Mouse (Mus musculus) ovary, postnatal 36 days (tissue): ENCODE results near the gene Gm8332.
"Not testable (repeated sequence)": the region's sequence is repeated elsewhere in the genome, so short reads cannot be mapped to it uniquely, and the experiment has no call there.

Experiments
- DNase-seq: peaks from one replicate; pipeline ENCODE4 v3.0.0; 2022; ENCODE audit warnings: low spot score, mixed read lengths

Gene Gm8332

DNA sequence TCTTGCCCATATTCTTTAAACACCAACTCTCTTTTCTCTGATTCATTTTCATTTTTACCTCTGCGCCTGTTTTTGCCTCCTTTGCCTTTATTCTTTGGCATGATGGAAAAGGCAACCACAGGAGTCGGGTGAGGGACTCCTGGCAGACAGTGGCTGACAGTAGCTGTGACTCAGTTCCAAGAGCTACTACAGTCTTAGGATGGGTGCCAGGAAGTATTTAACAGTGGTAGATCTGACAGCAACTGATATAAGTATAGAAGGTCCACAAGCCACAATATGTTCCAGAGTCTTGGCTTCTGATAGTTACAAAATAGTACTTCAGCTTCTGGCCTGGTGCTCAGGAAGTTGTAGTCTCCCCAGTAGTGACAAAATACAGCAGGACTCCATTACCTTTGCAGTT, at the start of gene Gm8332:
Gene Gm8332, minus strand, starts transcription at position 101 of the 400 bp plus-strand sequence.
- DNase-seq: not testable (repeated sequence)

DNA sequence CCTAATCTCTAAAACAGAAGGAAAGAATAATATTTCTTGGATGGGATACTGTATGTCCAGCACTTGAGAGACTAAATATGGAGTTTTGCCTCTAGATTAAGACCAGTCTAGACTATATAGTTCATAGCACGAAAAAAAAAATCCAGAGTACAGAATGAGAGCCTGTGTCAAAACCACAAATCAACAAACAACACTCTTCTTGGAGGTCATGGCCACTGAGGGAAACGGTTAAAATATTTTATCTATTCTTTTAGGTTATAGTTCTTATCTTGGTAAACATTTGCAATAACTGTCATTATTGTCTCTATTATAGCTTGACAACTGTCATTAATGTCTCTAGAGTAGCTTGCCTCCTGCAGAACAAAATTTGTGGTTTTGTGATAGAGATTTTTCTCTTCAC, 47.3 kb upstream of the Gm8332 start:
- not testable (repeated sequence) for DNase-seq

DNA sequence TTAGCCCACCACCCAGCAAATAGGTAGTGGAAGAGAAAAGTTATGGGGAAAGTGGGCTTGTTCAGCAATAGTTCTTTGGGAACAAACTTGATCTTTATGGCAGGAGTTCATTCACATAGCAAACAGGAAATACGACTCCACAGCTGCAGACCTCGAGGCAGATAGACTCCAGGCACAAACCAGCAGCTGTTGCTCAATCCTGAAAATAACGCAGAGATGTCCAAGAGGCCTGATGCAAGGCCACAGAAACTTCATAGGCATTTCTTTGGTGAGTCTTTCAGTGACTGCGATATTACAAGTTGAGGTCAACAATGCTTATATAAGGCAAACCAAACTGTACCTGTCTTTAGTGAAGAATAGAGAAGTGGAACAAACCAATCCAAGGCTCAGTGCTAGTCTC, 43.2 kb upstream of the Gm8332 start:
- not testable (repeated sequence) for DNase-seq

DNA sequence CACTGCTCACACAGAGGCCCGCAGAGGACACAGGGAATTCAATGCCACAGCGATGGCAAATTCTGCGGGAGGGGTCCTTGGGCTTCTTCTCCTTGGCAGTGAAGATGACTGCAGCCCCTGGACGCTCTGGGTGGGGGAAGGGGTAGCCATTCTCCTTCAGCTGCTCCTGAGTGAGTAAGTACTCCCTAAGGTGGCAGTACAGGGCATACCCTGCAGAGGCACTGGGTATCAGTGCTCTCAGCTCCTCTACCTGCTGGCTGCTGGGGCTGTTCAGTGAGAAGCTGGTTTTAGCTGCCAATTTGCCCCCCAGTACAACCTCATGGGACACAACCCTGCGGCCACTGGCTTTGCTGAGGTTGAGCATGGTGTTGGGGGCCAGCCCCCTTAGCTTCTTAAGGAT, 35.3 kb upstream of the Gm8332 start:
- DNase-seq: not testable (repeated sequence)

DNA sequence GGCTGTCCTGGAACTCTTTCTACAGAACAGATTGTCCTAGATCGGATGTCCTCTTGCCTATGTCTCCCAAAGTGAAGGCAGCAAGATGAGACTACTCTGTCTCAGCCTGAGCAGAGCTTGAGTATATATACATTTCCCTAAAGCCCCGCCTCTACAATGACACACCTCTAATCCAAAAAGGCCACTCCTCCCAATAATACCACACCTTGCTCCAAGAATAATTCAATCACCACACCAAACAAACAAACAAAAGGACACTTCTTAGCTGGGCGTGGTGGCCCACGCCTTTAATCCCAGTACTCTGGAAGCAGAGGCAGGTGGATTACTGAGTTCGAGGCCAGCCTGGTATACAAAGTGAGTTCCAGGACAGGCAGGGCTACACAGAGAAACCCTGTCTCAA, 24.5 kb upstream of the Gm8332 start, which contains the start of gene Gm5662:
Gene Gm5662, minus strand, starts transcription at position 101 of the 400 bp plus-strand sequence.
- DNase-seq: not testable (repeated sequence)

DNA sequence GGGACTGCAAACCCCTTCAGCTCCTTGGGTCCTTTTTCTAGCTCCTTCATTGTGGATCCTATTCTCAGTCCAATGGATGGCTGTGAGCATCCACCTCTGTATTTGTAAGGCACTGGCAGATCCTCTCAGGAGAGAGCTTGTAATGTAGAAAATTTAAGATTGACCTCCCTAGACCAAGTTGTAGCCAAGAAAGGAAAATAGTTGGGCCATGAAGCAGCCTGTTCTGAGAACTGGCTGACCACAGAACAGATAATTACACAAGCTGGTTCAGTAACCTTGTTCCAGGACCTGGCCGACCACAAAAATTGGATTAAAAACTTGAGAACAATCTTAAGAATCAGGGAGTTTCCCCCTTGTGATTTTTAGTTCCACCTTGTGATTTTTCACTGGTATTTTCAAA, 7.3 kb upstream of the Gm8332 start:
- no peak for DNase-seq

DNA sequence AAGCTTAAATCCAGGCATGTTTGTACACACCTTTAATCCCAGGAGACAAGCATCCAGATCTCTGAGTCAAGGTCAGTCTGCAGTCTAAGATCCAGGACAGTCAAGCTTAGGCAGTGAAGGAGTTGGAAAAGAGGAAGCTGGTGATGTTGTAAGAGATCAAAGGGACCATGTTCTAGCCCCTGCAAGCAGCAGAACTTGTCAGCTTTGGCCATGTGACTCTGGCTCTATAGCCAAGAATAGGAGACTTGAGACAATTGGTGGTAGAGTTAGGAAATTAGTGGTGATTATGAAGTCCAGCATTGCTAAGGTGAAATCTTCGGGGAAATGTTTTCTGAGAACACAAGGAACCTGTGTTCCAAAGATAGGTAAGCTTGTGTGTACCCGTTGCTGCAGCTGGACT, 6.0 kb upstream of the Gm8332 start:
- not testable (repeated sequence) for DNase-seq

DNA sequence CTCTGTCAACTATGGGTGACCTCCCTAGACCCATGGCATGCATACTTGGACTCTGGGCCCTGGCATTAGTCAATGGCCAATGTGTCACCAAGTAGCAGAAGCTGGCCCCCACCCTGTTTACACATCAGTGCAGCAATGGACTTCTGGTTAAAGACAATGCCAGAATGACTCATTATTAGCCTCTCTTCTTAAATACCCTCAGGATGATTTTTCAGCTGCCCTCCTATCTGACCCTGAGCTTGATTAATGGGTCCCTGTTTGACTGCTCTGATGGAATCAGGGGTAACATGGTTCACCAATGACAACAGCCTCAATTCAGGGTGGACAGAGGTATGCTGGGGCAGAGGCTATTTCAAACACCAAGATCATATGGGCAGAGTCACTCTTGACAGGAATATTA, 4.1 kb downstream of the Gm8332 start:
- DNase-seq: not testable (repeated sequence)

DNA sequence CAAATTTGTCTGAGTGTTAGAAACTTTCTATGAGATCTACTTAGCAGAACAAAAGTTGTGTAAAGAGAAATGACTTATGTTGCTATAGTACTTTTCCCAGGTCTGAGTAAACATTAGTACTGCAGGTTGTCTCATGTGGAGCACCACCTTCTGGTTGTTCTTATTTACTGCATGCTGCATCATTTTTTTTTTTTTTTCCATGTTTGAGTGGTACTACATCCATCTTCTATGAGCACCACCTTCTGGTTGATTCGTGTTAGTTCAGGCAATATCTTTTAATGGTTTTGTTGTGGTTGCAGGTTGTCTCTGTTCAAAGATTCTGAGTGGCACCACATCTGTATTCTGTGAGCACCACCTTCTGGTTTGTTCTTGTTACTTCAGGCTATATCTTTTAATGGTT, 7.0 kb downstream of the Gm8332 start:
- DNase-seq: not testable (repeated sequence)

DNA sequence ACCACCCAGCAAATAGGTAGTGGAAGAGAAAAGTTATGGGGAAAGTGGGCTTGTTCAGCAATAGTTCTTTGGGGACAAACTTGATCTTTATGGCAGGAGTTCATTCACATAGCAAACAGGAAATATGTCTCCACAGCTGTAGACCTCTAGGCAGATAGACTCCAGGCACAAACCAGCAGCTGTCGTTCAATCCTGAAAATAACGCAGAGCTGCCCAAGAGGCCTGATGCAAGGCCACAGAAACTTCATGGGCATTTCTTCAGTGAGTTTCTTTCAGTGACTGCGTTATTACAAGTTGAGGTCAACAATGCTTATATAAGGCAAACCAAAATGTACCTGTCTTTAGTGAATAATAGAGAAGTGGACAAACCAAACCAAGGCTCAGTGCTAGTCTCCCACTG, 30.5 kb downstream of the Gm8332 start:
- DNase-seq: no peak

DNA sequence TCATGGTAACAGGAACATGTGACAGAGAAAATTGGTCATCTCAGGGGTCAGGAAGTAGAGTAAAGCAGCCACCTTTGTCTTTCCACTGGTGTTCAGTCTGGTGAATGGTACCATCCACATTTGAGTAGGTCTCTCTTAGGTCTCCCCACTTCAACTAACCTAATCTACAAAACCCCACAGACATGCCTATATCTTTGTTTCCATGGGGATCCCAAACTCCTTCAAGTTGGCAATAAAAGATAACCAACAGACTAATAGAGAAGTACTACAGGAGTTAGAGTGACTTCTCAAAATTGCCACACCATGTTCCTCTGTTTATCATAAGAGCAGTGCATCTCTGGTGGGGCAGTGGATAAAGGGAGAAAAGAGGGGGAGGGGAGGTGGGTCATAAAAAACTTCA, 31.8 kb downstream of the Gm8332 start:
- not testable (repeated sequence) for DNase-seq

DNA sequence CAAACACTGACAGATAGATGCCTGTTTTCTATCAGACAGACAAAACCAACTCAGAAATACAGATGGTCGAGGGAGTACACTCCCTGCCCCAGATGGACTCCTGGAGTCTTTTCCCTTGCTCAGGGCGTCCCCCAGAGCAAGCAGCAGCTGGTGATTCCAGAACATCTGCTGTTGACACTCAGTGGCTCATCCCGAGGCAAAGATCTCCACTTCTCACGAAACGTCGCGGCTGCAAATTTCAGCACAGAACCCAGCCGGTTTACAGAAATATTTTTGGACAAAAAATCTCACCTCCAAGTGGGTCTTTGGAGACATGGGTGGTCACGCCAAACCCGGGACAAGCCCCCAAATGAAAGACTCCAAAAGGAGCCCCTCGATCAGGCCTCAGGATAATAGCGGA, 35.3 kb downstream of the Gm8332 start:
- no peak for DNase-seq

DNA sequence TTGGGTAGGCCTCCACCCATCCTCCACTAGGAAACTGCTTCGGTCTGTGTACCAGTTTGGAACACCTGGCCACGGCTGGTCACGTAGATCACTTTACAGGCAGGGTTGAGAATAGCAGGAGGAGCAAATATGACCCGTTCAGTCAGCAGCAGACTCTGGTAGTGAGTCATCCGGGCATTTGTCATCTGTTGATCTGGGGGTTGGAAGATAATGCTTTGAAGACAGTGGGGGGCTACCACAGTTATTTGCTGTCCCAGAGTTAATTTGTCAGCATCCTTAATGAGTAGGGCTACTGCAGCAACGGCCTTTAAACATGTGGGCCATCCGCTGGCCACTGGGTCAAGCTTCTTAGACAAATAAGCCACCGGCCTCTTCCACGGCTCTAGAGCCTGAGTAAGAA, 38.4 kb downstream of the Gm8332 start:
- not testable (repeated sequence) for DNase-seq

DNA sequence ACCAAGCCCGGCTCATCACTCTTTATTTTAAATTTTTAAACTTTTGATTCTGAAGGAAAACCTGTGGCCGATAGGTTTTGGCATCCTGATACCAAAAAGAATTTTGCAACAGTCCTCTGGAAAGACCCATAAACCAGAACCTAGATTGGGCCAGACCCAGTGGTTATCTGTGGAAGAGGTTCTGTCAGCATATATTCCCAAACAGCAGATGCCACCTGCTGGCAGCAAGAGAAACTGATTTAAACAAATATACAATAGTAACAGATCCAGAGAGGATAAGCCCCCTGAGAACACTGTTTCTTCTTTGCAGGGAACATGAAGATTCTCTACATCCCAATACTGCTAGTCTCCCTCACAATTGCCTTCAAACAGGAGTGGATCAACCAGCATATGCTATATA, 47.0 kb downstream of the Gm8332 start:
- DNase-seq: no peak
